Mouse (Mus musculus): ENCODE results near the gene Npas3.

The Npas3 gene

DNA sequence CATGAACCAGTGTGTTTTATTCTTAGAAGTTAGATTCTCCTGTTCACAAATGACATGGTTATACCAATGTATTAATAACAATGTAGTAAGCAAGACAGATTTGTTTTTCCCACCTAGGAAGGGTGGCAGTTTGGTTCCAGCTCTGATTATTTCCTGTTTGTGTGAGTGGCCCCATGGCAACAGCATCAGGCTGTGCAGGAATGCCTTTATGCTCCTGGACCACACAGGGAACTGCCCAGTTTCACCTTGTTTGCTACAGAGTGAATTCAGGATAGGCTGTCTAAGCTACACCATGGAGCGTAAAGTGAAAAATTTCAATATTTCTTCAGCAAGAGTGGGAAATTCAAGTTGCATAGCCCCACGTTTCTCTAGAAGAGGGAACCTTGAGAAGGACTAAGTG, 162.2 kb downstream of the Npas3 start:
- DNase-seq (ENCODE audit: low spot score) = no peak

DNA sequence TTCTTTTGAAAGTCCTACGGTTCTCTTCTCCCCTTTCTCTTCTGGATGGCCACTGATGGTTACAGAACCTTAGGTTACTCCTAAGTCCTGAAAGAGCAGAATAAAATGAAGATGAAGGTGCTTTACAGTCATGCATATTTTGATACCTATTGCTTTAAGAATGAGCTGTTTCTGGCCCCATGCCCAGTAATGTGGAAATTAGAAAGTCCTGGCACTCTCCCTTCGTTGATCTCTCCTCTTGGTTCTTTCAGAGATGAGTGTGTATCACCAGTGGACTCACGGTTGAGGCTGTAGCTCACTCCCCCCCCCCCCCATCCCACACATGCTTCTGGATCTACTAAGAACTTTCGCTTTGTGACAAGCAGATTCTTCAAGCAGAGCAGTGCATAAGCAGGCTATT, 167.6 kb downstream of the Npas3 start:
- DNase-seq (ENCODE audit: low spot score) = no peak

- no peak for DNase-seq (ENCODE audit: low spot score)
These were observed 173.2 kb downstream of the Npas3 start for GRCm38 (mm10) chr12:53421701-53422100.

- no peak for DNase-seq (ENCODE audit: low spot score)
These were observed 175.2 kb downstream of the Npas3 start for GRCm38 (mm10) chr12:53423631-53424030.

GRCm38 (mm10) chr12:53426006-53426405, 177.5 kb downstream of the Npas3 start:
- DNase-seq (ENCODE audit: low spot score) = no peak

GRCm38 (mm10) chr12:53427153-53427552, 178.7 kb downstream of the Npas3 start:
- no peak for DNase-seq (ENCODE audit: low spot score)

GRCm38 (mm10) chr12:53442029-53442428, 193.6 kb downstream of the Npas3 start:
- DNase-seq (ENCODE audit: low spot score) = no peak

DNA sequence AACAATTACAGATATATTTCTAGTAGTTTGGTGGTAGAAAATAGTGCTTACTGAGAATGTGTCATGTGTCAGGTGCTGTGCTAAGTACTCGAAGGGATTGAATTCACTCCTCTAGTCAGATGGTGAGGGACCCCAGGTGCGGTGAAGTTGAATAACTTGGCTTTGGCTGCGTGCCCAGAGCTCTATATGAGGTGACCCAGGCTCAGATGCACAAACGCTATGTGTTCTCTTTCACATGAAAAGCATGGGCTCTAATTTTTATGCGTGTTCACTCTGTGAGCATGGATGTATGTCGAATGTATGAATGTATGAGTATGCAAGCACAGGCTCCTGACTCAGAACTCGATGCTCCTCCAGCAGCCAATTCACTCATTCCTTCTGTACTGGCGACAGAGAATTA, 199.0 kb downstream of the Npas3 start:
- no peak for DNase-seq (ENCODE audit: low spot score)

DNA sequence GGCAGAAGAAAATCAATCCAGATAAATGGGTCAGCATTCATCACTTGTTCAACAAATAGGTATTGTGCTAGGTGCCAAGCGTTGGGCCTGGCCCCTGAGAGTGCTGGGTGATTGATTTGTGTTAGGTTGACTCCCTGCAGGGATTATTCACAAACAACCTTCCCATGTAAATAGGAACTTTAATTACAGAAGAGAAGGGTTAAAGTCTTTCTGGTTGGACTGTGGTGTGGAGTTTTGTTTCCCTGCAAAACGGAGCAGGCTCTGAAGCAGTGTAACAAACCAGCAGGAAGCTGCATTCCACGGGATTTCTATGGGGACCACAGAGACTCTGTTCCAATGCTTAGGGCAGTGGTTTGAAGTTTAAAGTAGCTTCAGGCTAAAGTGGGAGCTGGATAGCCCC, 199.6 kb downstream of the Npas3 start:
- no peak for DNase-seq (ENCODE audit: low spot score)

GRCm38 (mm10) chr12:53467549-53467948, 219.1 kb downstream of the Npas3 start:
- no peak for DNase-seq (ENCODE audit: low spot score)

DNA sequence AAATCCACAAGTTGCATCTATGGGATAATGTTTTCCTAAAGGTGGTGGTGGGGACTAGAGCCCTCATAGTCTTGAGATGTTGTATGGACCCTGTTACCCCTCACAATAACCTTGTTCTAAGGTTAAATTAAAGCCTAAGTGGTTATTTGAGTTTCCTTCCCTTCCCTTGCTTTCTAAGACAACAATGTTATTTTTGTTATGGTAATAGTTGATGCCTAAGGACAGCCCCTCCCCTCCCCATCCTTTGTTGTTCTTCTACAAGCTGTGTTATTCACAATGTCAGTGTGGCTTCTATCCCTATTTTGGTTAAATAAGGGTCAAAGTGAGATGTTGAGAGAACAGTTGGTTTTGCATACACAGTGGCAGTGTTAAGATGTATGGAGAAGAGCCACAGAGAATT, 226.0 kb downstream of the Npas3 start:
- DNase-seq (ENCODE audit: low spot score) = no peak

- DNase-seq (ENCODE audit: low spot score) = no peak
These were observed 236.4 kb downstream of the Npas3 start for GRCm38 (mm10) chr12:53484924-53485323.

GRCm38 (mm10) chr12:53496386-53496785, 247.9 kb downstream of the Npas3 start:
- DNase-seq (ENCODE audit: low spot score) = no peak

DNA sequence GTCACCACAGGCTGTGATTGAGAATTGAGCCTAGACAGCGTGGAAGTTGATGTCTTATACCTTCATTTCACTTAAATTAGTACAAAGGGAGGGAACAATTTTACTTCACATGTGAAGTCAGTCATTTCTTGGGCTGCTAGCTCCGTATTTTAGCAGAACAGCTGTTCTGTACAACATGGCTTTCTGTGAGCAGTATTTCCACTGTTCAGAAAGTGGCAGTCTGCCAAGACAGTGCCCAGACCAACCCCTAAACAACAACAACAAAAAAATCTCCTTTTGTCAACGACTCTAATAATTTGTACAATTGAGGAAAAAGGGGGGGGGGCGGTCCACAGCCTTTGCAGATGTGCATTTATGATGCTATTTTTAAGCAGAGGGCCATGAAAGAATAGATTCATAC, 266.4 kb downstream of the Npas3 start:
- no peak for DNase-seq (ENCODE audit: low spot score)

GRCm38 (mm10) chr12:53519556-53519955, 271.1 kb downstream of the Npas3 start:
- no peak for DNase-seq (ENCODE audit: low spot score)

- DNase-seq (ENCODE audit: low spot score) = no peak
These were observed 274.2 kb downstream of the Npas3 start for GRCm38 (mm10) chr12:53522631-53523030.

- no peak for DNase-seq (ENCODE audit: low spot score)
These were observed 278.6 kb downstream of the Npas3 start for GRCm38 (mm10) chr12:53527046-53527445.

DNA sequence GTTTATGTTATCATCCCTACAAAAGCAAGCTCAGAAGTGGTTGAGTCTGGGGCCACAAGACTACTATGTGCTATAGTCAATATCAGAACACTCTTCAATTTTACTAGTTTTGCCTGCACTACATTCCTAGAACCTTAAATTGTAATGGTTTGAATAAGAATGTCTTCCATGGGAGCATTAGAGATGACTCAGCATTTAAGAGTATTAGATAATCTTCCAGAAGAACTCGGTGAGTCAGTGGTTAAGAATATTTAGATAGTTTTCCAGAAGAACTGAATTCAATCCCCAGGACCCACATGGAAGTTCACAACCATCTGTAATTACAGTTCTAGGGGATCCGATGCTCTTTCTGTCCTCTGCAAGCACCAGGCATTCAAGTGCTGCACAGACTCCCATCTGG, 280.9 kb downstream of the Npas3 start:
- DNase-seq (ENCODE audit: low spot score) = no peak

DNA sequence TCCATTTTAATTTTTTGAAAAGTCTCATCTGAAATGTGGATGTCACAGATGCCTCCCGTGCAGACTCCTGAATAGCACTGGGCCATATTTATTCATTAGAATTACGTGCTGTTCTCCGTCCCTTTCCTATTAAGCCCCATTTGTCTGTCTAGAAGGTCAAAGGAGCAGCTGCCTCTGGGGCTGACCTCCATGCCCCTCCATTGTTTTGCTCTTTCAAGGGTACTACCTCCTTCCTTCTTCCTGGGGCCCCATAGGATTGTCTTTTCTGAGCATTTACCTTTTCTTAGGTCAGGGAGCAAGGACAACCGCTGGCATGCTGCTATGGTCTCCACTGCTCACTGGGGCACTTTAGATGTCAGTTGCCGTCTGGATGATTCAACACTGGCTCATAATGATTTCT, 288.3 kb downstream of the Npas3 start:
- no peak for DNase-seq (ENCODE audit: low spot score)

GRCm38 (mm10) chr12:53556359-53556758, 307.9 kb downstream of the Npas3 start:
- no peak for DNase-seq (ENCODE audit: low spot score)

DNA sequence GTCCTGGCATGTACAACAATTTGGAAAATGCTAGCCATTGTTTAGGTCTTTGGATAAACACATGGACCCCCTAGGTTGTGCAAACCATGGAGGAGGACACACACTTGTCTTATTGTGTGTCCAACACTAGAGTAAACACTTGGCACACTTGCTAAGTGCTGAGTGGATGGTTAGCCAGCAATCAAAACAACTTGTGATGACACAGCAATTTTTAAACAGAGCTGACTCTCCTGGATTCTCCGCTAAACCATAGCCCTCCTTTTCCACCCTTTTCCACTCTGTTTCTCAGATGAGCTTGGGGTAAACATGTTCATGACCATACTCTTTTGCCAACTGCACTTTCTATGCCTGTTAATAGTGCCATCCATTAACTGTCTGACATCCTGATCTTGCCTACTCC, 309.8 kb downstream of the Npas3 start:
- no peak for DNase-seq (ENCODE audit: low spot score)

- no peak for DNase-seq (ENCODE audit: low spot score)
These were observed 318.4 kb downstream of the Npas3 start for GRCm38 (mm10) chr12:53566712-53567387.

DNA sequence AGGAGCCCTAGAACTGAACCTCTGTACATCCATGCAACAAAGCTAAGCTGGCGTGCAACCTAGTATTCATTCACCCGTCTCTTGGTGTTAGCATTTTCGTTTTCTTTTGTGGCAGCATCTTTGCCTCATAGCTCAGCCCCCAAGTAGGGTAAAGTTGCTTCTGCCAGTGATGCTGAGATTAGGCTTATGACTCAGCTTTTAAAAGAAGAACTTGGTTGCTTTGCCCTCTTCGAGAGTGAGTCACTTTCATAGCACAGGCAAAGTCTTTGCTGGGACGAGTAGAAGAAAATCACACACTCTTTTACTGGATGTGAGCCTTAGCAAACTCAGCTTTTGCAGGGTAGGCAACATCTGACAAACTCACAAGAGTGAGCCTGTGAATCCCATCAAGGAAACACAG, 332.7 kb downstream of the Npas3 start:
- no peak for DNase-seq (ENCODE audit: low spot score)

DNA sequence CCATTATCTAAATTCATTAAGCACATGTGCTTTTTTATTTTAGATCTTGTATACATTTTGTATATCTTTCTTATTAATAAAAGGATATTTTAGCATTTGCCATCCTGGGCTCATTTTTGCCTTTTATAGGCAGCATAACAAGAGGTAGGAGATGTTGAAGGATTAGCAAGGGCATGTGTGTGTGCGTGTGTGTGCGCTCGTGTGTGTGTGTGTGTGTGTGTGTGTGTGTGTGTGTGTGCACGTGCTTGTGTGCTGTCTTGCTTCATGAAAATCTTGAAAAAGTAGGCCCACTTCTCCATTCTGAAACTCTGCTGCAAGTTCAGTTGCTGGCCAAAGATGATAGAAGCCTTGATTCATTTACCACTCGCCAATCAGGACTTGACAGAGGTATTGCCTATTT, 338.8 kb downstream of the Npas3 start:
- DNase-seq (ENCODE audit: low spot score) = no peak
